Mouse (Mus musculus) liver (tissue): Measurements from ENCODE around the gene Nkpd1.

Source experiments
- DNase-seq: peaks from one replicate; pipeline ENCODE4 v3.0.0-alpha.2; 2020; ENCODE audit warnings: mixed read lengths

Gene Nkpd1

GRCm38 (mm10) chr7:19517652-19518365 is at the start of gene Nkpd1:
Nkpd1 (plus strand) TSS chr7:19517838.
- DNase-seq, result no peak

- DNase-seq, result no peak
Measured at GRCm38 (mm10) chr7:19468279-19468678, 49.4 kb upstream of the Nkpd1 start.

- no peak for DNase-seq
Measured at GRCm38 (mm10) chr7:19469404-19469803, 48.2 kb upstream of the Nkpd1 start.

GRCm38 (mm10) chr7:19470308-19470707 is 47.3 kb upstream of the Nkpd1 start:
- DNase-seq, result no peak

- DNase-seq, result peak; percentile 41
Measured at GRCm38 (mm10) chr7:19472403-19472802, 45.2 kb upstream of the Nkpd1 start.

GRCm38 (mm10) chr7:19473875-19474443 is 43.7 kb upstream of the Nkpd1 start:
- DNase-seq, result peak; percentile 69

- no peak for DNase-seq
Measured at GRCm38 (mm10) chr7:19477084-19477483, 40.6 kb upstream of the Nkpd1 start.

- DNase-seq, result no peak
Measured at GRCm38 (mm10) chr7:19477624-19478384, 39.8 kb upstream of the Nkpd1 start.

GRCm38 (mm10) chr7:19483281-19483680 is 34.4 kb upstream of the Nkpd1 start:
- DNase-seq, result no peak

GRCm38 (mm10) chr7:19485488-19485887 is 32.1 kb upstream of the Nkpd1 start:
- no peak for DNase-seq

GRCm38 (mm10) chr7:19486549-19486948 is 31.1 kb upstream of the Nkpd1 start:
- DNase-seq, result no peak

GRCm38 (mm10) chr7:19489525-19489924 is 28.1 kb upstream of the Nkpd1 start:
- no peak for DNase-seq

GRCm38 (mm10) chr7:19491731-19492130 is 25.9 kb upstream of the Nkpd1 start:
- DNase-seq, result peak; percentile 38

- no peak for DNase-seq
Measured at GRCm38 (mm10) chr7:19494751-19495474, 22.7 kb upstream of the Nkpd1 start.

GRCm38 (mm10) chr7:19495521-19496213 is 22.0 kb upstream of the Nkpd1 start:
- no peak for DNase-seq

- no peak for DNase-seq
Measured at GRCm38 (mm10) chr7:19496214-19496555, 21.5 kb upstream of the Nkpd1 start.

- no peak for DNase-seq
Measured at GRCm38 (mm10) chr7:19498326-19498725, 19.3 kb upstream of the Nkpd1 start.

- no peak for DNase-seq
Measured at GRCm38 (mm10) chr7:19500420-19501363, 16.9 kb upstream of the Nkpd1 start.

- DNase-seq, result no peak
Measured at GRCm38 (mm10) chr7:19501658-19502057, 16.0 kb upstream of the Nkpd1 start.

- peak; percentile 60 for DNase-seq
Measured at GRCm38 (mm10) chr7:19503481-19504068, 14.1 kb upstream of the Nkpd1 start.

- peak; percentile 52 for DNase-seq
Measured at GRCm38 (mm10) chr7:19506326-19506725, 11.3 kb upstream of the Nkpd1 start.
